Mouse (Mus musculus) cerebral cortex, adult 2 months (tissue): Measurements from ENCODE around the gene Nol4l.

Experiments
- WGBS: fragments of 180-500 bp; shearing (Covaris S2); methylation state at CpG from one replicate; pipeline ENCODE4 v1.1.7; 2018; 5-methylcytosine and 5-hydroxymethylcytosine counted together

The Nol4l gene

DNA sequence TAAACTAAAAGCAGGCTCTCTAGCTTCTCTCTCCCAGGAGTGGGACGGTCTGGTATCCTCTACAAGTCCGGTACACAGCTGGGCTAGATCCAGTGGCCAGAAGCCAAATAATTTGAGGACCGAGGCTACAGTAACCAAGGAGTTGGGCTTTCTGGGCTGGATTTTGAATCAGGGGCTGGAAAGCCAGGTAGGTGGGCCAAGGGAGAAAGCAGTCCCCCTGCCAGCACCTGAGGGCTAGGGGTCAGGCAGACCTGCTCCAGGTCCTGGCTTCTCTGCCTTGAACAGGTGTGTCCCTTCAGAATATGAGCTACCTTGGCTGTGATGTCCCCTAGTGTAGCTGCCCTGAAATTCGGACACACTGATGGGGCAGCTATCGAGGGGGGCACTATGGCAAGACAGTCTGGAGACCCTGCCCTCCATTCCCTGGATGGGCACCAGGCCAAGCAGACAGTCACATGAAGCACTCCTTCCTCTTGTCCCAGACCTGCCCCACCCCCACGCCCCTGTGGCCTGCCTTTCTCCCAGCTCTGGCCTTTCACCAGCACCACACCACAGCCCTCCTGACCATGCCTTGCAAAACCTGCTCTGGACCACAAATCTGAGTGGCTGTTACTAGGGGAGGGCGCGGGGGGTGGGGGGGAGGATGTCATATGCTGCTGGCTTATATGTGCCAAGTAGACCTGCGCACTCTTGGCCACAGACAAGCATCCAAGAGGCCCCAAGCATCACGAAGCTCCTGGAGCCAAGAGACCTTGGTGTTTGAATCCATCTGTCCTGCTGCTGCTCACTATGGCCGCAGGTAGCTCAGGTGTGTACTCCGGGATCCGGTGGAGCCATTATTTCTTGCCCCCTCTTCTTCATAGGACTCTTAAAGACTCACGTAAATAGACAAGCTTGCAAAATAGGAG, 17.1 kb downstream of the Nol4l start:
- 77% methylated on average over 14 of the region's 14 CpGs for WGBS

DNA sequence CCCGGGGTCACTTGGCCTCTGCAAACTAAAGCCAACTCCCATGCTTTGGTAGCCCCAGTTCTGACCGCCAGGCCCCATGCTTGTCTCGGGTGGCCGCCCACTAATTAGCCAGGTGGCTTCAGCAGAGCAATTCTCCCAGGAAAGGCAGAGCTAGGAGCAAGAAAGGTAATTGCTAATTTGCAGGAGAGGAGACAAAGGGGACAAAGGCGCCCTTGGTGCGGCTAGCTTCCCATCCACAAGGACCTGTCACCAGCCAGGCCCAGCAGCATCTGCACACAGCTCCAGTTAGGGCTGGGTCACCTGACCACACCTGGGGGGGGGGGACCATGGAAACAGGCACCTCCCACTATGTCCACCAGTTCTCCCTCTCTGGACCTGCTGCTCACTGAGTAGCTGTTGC, 18.2 kb downstream of the Nol4l start:
- 77% methylated on average over 6 of the region's 6 CpGs for WGBS

DNA sequence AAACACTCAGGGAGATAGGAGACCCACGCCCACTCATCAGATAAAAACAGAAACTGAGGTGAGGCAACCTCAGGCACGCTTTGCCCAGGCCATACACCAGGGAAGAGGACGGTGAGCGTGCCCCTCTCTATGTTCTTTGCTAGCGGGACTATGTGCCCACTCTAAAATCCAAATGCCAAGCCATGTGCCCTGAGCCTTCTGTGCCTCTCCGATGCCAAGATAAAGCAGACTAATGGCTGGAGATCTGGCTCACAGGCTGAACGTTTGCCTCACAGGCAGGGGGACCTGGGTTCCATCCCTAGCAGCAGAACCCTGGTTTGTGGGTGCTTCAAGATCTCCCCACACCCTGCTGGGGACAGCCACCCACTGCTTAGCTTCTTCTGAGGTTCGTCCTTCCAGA, 19.6 kb downstream of the Nol4l start:
- 66% methylated on average over 8 of the region's 8 CpGs for WGBS

DNA sequence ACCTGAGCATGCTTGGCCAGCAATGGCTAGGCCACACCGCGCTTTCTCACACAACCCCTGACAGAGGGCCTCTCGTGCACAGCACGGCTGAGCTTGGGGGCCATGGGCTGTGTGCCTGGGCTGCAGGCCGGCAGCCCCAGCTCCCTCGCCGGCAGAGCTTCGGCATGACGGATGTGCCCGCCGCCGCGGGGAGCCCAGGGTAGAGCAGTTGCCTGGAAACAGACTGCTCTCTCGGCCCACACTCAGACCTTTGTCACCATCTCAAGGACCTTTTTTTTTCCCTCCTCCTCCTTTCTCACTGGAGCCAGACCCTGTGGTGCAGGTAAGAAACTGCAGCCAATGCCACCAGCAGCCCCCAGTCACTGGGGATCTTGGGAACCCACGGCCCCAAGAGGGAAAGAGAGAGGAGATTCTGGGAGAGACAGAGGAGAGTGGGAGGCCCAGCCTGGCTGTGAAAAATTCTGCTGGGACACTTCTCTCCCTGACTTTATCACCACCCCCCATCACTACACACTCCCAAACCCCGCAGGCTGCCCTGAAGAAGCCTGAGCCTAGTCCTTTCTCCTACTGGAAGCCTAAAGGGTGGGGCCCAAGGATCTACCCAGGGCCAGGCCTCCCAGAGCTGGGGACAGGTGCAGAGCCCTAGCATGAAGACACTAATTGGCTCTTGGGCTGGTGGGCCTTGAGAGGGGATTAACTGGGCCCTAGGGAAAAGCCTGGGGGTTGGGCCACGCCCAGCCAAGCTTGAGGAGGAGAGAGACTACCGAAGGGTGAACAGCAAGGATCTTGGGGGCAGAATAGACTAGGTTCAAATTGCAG, 20.4 kb downstream of the Nol4l start:
- 36% methylated on average over 18 of the region's 18 CpGs for WGBS

DNA sequence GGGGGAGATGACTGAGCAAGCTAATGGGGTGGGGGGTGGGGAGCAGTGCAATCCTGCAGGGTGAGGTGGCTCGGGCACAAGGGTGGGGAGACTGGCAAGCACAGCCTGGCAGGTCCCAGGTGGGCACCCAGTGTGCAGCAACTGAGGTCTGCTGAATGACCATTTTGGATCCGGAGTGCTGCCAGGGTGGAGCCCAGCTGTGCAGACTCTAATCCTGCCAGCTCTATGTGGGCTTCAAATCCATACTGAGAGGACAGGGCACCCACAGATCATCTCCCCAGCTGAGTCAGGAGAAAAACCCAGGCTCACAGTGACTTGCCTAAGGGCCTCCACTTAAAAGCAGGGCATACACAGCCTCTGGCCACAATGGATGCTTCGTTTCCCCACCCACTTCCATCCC, 21.4 kb downstream of the Nol4l start:
- WGBS: 53% methylated on average over 3 of the region's 3 CpGs

DNA sequence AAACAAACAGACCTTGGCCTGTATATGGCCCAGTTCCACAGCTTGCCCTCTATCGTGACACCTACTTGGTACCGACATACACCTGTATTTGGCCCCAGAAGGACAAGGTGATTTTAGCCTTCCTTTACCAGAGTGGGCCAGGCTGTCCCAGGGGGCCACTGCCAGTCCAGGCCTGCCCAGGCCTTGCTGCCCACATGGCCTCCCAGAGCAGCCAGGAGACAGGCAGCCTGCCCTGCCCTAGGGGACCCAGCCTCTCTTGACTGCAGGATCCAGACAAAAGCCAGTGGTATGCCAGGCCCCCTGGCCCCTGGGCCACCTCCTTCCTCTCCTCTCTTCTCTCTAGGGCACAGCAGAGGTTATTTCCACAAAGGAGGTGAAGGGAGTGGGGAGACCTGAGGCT, 21.8 kb downstream of the Nol4l start:
- WGBS: 98% methylated on average over 2 of the region's 2 CpGs

DNA sequence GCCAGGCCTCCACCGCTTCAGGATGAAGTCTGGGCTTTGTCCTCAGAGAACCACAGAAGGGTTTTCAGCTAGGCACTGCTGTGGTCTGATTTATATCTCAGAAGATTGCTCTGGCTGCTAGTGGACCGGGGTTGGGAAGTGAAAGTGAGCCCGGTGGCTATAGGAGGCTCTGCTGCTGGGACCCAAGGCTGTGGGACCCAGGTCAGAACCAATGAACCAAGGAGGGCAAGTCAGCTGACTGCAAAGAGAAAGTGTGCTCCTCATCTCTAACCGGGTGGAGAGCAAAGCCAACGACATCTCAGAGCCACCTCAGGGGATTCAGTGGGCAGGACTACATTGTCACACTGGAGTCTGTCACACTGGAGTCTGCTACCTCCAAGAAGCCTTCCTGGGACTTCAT, 23.4 kb downstream of the Nol4l start:
- WGBS: 90% methylated on average over 5 of the region's 5 CpGs

DNA sequence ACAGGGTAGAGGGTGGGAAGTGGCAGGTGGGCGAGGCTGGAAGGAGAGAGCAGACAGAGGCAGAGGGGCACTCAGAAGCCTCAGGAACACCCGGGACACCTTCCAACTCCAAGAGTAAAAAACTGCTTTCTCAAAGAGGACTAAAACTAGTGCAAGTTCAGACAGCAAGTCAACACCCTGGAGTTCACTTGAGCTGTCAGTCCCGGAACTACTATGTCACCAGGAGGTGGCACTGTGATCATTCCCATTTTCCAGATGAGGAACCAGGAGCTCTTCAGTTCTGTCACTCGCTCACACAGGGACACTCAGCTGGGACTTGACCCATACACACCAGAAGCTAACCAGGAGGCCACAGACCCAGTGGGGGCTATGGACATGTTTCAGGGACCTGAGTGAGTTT, 30.6 kb downstream of the Nol4l start:
- 42% methylated on average over 4 of the region's 4 CpGs for WGBS

DNA sequence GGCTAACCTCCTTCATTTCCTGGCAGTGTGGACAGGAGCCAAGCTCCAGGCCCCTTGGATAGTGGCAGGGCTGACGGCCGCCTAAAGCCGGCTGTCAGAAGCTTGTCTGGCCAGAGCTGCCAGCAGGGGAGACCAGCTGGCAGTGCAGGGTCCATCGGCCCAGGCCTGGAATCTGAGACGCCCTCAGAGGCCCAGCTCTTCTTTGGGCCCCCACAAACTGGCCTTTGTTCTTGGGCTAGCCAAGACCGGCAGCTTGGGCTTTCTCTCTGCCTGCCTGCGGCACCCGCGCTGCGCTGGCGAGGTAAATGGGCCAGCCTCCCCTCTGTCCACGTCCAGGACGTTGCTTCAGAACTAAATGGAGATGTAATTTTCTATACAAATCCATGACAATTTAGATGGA, 32.9 kb downstream of the Nol4l start:
- WGBS: 70% methylated on average over 13 of the region's 13 CpGs

DNA sequence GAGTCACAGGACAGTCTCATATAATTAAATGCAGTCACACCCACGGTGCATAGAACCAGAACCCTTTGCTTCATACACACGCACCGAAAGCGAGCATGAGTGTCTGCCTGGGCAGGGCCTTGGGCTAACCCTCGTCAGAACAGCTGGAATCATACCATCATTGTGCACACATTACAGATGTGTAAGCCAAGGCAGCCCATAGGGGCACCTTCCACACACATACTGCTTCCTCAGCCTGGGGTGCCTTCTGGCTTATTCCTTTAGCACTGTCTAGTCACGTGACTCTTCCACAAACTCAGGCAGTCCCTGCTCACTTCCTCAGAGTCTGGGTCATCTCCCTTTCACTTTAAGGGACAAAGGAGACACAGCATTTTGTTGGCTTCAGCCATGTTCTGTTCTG, 33.5 kb downstream of the Nol4l start:
- WGBS: 70% methylated on average over 6 of the region's 6 CpGs

DNA sequence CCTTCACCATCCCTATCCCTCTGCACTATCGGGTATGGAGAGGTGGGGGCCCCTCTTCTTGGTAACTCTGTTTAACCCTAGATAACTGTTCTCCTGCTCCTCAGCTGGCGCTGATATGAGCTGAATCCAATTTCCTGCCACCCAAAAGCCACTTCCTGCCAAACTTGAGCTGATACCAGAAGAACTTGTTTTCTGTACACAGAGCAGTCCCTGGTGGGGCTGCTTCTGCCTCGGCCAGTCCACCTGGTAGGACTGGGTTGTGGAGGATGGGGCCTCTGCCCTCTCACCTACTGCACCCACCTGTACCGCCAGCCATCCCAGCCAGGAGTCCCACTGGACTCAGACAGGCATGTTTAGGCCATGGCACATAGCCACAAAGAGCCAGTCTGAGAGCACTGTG, 34.0 kb downstream of the Nol4l start:
- 81% methylated on average over 4 of the region's 4 CpGs for WGBS

DNA sequence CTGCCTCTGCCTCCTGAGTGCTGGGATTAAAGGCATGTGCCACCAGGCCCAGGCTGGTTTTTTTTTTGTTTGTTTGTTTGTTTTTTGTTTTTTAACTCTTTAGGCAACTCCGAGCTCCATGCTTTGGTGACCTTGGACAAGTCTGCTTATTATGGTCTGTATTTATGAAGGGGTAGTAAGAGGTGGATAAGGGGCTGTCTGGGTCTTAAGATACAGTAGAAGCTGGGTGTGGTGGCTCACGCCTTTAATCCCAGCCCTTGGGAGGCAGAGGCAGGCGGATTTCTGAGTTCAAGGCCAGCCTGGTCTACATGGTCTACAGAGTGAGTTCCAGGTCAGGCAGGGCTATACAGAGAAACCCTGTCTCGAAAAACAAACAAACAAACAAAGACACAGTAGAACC, 34.4 kb downstream of the Nol4l start:
- WGBS: over 99% methylated on average over 4 of the region's 4 CpGs

DNA sequence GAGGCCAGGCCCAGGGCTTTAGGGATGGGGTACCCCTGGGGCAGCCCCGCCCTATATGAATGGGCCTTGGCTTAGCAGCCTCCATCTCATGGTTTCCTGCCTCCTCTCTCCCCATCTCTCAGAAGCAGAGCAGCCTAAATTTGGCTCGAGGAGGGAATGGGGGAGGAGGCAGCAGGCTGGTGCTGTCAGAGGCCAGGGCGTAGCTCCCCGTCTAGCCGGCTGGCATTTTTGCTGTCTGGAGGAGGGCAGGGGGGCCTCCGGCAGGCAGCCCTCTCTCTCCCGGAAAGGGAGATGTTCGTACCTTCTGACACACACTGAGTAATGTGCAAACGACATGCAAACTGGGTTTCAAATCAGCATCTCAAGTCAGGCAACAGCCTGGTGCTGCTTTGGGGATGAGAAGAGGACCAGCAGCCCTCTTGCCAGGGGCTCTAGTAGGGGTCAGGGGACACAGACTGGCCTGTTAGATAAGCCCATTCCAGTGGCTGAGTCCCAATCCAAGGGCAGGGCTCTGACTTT, 35.4 kb downstream of the Nol4l start:
- WGBS: 32% methylated on average over 9 of the region's 9 CpGs

DNA sequence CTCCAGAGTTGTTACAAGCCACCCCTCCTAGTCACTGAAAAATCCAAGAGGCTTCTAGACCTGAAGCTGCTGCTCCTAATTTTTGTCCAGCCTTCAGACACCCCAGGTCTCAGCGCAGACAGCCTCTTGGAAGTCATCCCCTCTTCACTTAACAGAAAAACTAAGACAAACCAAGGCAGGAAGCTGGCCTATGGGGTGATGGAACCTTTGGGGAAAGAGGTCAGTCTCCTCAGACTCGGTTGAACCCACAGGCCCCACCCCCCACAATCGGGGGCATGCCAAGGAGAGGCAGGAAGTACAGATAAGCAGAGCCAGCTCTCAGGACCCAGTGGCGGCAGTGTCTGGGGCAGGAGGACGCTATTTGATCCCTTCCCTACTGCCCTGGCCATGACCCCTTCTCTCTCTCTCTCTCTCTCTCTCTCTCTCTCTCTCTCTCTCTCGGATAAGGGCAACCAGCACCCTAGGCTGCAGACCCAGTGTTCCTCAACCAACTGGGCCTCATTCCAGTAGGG, 35.9 kb downstream of the Nol4l start:
- WGBS: 31% methylated on average over 6 of the region's 6 CpGs

DNA sequence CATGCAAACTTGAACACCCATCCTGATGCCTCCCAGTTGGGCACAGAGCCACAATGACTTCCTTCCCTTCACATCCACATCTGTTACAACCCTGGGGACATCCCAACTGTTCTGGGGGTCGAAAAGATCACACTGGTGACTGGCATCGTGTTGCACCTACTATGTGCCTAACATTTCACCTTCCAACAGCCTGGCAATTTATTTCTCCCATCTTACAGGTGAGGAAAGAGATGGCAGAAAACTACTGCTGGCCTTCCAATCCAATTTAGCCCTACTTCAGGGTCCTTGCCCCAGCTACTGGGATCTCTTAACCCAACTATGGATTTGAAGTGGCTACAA, 36.4 kb downstream of the Nol4l start:
- 31% methylated on average over 2 of the region's 2 CpGs for WGBS

DNA sequence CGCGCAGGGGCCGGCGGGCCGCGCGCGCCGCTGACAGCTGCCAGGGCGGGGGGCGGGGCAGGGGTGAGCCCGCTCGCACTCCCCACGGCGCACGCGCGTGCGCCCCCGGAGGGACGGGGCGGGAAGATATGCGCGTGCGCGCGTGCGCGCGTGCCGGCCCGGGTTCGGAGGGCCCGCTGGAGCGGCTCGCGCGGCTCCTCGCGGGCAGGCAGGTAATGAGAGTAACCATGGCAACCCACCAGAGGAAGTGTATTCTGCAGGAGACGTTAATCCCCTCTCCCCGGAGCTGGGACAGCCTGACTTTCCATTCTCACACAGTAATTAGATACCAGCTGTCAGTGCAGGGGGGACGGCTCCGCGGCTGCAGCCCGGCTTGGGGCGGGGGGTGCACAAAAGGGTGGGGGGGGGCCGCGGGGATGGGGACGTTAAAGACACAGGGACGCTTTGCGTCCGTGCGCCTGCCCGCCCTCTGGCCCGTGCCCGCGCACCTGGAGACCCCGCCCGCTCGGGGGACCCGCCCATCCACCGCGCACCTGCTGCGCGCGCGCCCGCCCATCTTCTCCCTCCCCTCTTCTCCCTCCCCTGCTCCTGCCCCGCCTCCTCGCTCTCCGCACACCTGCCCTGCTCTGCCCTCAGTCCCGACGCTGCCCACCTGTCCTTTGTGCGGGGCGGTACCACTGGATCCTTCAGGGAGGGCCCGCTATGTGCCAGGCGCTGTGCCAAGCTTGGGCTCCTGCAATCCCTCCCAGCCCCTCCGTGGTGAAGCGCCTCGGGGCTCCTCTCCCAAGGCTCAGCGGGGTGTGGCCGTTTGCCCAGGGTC, 37.0 kb downstream of the Nol4l start, which contains the start of gene 4930404H24Rik:
TSS of gene 4930404H24Rik (plus strand) at position 218 of the 820 bp plus-strand sequence.
- WGBS: 4% methylated on average over 75 of the region's 83 CpGs

DNA sequence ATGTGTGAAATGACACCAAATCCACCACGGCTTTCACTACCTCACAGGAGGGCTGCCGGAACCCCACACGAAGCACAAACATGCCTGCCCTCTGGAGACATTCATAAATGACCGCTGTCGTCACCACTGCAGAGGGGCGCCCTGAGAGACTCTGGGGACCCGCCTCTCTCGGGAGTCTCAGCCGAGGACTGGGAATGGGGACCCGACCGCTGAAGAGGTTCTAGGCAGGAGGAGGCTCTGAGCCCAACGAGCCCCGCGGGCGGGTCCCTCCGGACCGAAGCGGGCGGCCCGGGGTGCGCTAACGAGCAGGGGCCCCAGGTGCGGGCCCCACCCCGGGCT, 37.6 kb downstream of the Nol4l start:
- 2% methylated on average over 24 of the region's 24 CpGs for WGBS

DNA sequence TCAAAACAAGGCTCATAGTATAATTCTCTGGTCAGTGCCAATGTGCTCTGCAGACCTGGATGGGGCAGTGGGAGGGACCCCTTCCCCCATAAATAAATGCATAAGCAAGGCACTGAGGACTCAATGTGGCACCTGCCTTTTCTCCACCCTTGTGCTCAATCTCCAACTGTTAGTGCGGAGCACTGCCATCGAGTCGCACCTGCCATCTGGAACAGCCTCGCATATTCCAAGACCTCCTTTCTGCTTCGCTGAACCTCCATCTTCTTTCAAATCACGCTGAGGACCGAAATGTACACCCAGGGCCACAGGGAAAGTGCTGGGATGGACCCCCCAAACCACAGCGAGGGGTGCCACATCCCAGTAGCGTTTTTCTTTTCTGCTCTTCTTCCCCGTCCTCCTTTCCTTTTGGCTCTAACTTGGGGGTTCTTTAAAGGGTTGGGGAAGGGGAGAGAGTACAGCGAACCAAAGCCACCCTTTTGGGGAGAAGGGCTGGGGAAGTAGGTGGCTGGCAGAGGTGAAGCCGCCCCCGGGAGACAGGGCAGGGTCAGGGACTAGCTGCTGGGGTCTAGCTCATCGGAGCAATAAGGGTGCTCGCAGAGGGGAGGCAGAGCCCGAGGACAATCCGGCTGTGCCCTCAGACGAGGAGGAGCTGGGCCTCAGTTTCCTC, 38.1 kb downstream of the Nol4l start:
- 12% methylated on average over 18 of the region's 18 CpGs for WGBS

DNA sequence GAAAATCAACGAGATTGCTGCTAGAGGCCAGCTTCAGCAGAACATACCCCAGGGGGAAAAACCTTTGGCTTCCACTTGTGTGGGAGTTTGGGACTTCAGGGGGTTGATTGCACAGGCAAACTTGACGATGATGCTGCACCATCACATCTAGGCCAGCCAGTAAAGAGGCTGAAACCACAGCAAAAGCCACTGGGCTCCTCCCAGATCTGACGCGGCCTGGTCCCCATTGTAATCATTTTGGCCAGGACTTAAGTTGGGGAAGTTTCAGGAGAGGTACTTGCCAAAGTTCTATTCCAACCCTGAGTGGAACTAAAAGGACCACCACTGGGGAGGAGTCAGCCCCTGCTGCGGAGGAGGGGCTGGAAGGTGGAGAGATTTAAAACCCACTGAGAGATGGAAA, 38.8 kb downstream of the Nol4l start:
- WGBS: 49% methylated on average over 5 of the region's 5 CpGs

DNA sequence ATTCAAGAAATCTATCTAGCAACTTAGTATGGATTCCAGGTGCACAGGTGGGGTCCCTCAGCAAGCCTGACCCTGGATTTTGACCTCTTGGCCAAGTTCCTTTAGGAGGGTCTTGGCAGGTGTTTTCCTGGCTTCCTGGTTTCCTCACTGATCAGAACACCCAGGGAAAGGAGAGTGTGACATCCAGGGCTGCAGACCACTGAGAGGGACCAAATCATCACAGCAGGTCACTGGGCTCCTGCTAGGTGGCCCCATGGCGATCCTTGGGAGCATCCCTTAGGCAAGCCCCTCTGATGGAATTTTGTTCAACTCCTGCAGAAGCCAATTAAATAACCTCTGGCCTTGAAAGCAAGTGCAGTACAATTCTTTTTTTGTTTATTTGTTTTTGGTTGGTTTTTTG, 39.7 kb downstream of the Nol4l start:
- WGBS: 96% methylated on average over 1 of the region's 1 CpGs

DNA sequence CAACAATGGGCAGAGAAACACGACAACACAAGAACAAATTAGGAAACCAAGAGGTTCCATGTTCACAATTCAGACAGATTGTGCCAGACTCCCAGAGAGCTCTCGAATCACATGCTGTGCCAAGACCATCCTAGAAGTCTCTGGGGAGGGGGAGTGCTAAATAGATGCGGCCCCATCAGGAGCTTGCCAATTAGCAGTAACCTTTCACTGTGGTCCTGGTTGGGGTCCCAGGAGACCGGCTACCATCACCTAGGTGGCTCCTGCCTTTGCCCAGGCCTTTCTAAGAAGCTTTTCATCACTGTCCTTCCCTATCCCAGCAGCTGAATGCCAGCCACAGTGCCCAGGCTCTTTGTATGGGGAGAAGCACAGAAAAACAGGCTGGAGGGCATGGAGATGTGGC, 45.7 kb downstream of the Nol4l start:
- 30% methylated on average over 4 of the region's 4 CpGs for WGBS
